Mouse (Mus musculus) erythroblast, embryonic 14.5 days (primary cell): ENCODE results near the gene Eif4g1.

Experiments
- GATA1 ChIP-seq: IDR thresholded peaks from 2 replicates; pipeline ENCODE4 v1.6.1; 2012; ENCODE audit warnings: low read length, inconsistent platforms, mixed read lengths
- TAL1 ChIP-seq: IDR thresholded peaks from 3 replicates; pipeline ENCODE4 v1.6.1; 2012; ENCODE audit warnings: low read length, inconsistent platforms, mixed read lengths

GRCm38 (mm10) chr16:20703071-20703470 lies 35.0 kb downstream of the Eif4g1 start:
- TF ChIP-seq TAL1 = no peak
- TF ChIP-seq GATA1 = no peak
